Mouse (Mus musculus) CD4-positive, CD25-positive, alpha-beta regulatory T cell, adult 2 months (primary cell): ENCODE data around the gene Dph2.
A peak's percentile ranks its signal among the peaks of the same experiment; 100 is the strongest.

Source experiments
- DNase-seq: peaks from one replicate; pipeline ENCODE4 v3.0.0-alpha.2; 2012; ENCODE audit warnings: low read depth, low spot score

The Dph2 gene

GRCm38 (mm10) chr4:117912131-117912561 lies 20.3 kb upstream of the Dph2 start:
- no peak for DNase-seq

DNA sequence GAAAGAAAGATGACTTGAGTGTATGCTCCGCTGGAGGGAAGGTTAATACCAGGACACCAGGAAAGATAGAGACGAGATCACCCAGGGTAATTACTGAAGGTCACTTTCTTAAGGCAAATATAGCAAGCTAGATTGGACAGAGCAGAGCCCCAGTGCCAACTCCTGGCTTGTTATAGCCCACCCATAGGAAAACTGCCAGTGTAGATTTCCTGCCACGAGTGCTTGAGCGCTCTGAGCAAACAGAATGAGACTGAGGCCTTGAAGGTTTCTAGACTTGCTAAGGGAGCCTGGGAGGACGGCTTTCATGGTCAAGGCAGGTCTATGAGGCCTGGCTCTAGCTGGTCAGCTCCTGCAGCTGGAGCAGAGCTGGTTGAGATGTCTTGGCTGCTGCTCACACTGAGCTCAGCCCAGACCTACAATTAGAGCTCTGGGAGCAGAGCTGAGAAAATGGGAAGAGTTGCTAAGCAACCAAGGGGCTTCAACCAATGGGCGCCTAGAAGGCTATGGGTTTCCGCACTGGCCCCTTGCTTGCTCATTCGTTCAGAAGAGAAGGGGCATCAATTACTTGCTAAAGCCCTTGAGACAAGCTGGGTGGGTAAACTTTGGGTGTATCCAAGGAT lies 17.1 kb upstream of the Dph2 start:
- no peak for DNase-seq

DNA sequence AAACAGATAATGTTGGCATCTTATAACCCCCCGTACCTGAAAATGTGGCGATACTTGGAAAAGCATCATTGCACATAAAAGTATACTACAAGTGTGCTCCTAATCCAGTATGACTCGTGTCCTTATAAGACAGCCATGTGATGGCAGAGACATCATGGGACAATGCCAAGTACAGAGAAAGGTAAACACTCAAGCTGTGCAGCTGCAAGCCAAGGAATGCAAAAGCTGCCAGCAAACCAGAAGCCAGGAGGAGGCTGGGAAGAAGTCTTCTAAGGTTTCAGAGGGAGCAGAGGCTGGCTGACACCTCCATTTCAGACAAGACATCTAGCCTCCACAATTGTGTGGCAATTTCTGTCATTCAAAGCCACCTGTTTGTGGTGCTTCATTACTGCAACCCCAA lies 14.4 kb upstream of the Dph2 start:
- DNase-seq = no peak

GRCm38 (mm10) chr4:117904761-117905160 lies 12.9 kb upstream of the Dph2 start:
- no peak for DNase-seq

GRCm38 (mm10) chr4:117904094-117904493 lies 12.3 kb upstream of the Dph2 start:
- no peak for DNase-seq

DNA sequence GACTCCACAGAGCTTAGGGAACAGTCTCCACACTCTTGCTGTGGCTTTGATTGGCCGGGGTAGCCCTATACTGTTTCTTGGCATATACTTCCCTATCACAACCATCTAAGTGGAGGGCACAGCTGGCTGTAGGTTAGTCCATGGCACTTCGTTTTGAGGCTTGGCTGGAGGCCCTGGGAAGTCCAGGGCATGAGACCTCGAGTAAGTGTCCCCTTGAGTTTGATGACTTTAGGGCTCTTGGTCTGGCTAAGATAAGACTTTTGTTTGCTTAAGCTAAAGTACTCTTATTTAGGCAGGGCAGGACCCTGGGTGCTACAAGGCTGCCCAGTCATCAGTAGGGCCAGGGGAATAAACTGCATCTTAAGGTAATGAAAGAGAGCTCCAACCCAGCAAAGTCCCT lies 6.3 kb upstream of the Dph2 start:
- no peak for DNase-seq

GRCm38 (mm10) chr4:117896031-117896430 lies 4.2 kb upstream of the Dph2 start:
- DNase-seq = no peak

DNA sequence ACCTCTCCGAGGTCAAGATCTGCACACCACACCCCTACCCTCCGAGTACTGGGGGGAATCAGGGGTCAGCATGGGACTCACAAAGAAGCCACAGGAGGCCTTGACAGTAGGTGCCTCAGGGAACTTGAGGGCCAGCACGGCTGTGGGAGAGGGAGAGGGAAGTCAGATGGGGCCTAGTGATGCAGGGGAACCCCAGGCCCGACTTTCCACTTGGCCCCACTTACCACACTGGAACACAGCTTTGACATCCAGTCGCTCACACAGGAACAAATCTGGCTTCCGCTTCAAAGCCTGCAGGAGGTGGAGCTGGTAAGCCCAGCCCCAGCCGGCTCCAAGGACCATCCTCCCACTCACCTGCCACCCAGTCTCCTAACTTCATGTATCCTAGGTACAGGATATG lies 3.5 kb upstream of the Dph2 start:
- no peak for DNase-seq

DNA sequence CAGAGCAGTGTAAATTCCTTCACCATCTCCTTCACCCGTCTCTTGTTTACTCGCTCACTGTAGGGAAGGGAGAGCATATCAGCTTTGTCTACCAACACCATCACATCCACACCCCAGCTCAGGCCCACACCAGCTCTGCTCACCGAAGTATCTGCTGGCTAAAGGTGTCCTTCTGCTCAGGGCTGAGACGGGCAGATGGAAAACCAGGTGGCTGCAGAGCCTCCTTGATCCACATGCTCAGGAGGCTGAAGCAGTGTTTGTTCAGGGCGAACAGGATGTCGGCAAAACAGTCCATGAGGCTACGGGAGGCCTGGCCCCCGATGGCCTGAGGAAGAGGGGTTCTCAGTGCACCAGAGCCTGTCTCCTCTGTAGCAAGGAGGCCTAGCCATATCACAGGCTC lies 2.8 kb upstream of the Dph2 start:
- no peak for DNase-seq

GRCm38 (mm10) chr4:117893376-117893775 lies 1.5 kb upstream of the Dph2 start:
- peak; percentile 70 for DNase-seq

DNA sequence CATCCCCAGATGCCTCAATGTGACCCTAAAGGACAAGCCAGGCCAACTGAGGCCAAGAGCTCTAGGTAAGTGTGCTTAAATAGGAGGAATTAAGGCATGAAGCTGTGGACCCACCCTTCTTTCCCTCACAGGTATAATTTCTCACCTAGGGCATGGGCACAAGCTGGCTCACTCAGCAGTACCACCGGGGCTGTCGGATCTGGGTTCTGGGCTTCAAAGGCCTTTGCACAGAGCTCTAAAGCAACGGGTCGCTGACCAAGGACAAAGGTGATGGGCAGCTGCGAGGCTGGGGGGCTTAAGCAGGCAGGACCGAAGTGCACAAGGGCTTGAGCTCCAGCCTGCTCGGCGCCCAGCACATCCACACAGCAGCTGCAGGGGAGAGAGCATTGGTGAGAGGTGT lies 1.1 kb downstream of the Dph2 start:
- no peak for DNase-seq

GRCm38 (mm10) chr4:117890031-117890430 lies 1.8 kb downstream of the Dph2 start:
- no peak for DNase-seq

DNA sequence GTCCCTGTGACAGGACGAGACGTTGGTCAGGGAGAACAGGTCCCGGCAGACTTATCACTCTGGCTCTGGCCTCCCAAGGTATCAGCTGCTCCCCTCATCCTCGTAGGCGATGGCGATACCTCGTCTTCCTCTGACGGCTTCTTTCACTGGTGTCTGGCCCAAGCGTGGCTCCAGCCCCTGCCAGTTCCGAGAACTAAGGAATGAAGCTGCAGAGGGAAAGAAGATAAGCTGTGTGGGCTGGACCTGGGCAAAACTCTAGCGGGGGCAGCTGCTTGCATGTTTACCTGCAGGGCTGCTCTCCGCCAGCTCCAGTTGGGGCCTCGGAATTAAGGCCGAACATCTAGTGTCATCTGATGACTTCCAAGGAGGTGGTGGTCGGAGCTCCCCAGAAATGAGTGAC lies 2.4 kb downstream of the Dph2 start:
- no peak for DNase-seq

GRCm38 (mm10) chr4:117887920-117888319 lies 3.9 kb downstream of the Dph2 start:
- DNase-seq = no peak

DNA sequence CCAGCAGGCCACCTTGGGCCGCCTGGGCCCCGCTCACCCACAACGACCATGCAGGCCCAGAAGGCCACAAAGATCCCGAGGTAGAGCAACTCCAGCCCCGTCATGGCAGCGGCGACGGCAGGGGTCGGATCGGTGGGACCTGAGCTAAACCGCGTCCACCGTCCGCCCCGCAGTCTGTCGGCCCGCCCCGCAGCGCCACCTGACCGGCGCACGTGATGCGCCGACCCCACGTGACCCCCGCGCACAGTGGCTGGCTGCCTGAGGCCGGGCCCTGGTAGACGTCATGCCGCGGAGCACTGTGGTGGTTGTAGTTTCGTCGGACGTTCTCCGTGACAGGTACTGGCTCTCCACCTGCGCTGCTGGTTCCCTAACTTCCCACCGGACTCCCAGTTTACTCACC lies 4.7 kb downstream of the Dph2 start, which contains the start of gene Atp6v0b:
Gene Atp6v0b, minus strand, starts transcription at position 201 of the 400 bp plus-strand sequence.
- DNase-seq = peak; percentile 95

GRCm38 (mm10) chr4:117886644-117887043 lies 5.2 kb downstream of the Dph2 start:
- DNase-seq = peak; percentile 25

- DNase-seq = no peak
Observed at GRCm38 (mm10) chr4:117885994-117886393, 5.8 kb downstream of the Dph2 start.

DNA sequence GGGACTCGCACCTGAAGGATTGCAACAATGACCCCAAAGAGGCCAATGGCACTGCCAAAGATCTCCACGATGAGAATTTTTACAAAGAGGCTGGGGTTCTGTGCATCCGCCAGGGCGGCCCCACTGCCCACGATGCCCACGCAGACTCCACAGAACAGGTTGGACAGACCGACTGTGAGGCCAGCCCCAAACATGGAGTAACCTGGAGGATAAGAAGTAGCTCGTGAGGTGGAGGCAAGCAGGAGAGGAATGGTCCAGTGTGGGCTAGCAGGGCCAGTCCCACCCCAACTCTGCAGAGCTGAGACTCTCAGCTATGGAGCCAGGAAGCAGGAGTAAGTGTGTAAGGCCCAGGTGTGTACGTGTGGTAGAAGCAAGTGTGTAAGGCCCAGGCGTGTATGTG lies 6.7 kb downstream of the Dph2 start:
- no peak for DNase-seq

GRCm38 (mm10) chr4:117884146-117884545 lies 7.7 kb downstream of the Dph2 start:
- DNase-seq = no peak

- no peak for DNase-seq
Observed at GRCm38 (mm10) chr4:117882701-117883691, 8.8 kb downstream of the Dph2 start, which contains the start of gene B4galt2. B4galt2 (minus strand) TSS chr4:117883487.

- no peak for DNase-seq
Observed at GRCm38 (mm10) chr4:117878703-117879102, 13.1 kb downstream of the Dph2 start.

GRCm38 (mm10) chr4:117878301-117878700 lies 13.5 kb downstream of the Dph2 start:
- DNase-seq = no peak

GRCm38 (mm10) chr4:117873615-117874014 lies 18.2 kb downstream of the Dph2 start:
- no peak for DNase-seq
